17 mouse cellular contexts compared by ENCODE assay signal in genomic region chr12:114609171-114609570, GRCm38 (mm10).
"Had no signal": no experiment of that assay in that cellular context is flagged by ENCODE, and none has a peak within 500 bp of the region (broad histone marks: within the 10 kb centered on the region; RNA-seq: fewer than 3 reads in every experiment).

No protein-coding gene starts in this region.

- H3K27me3 ChIP-seq: limb, embryonic 13.5 days; liver, embryonic 15.5 days; midbrain, embryonic 12.5 days; neural tube, embryonic 15.5 days had no signal

- ATAC-seq: intestine, embryonic 16.5 days; midbrain, embryonic 16.5 days had no signal

- H3K36me3 ChIP-seq: limb, embryonic 13.5 days; liver, embryonic 15.5 days; midbrain, embryonic 12.5 days; neural tube, embryonic 15.5 days had no signal

- H3K4me1 ChIP-seq: limb, embryonic 13.5 days; liver, embryonic 15.5 days; midbrain, embryonic 12.5 days; neural tube, embryonic 15.5 days had no signal

- DNase-seq: kidney, adult 8-10 months; kidney, postnatal 4 days; left cerebral cortex, postnatal 4 days; lung, embryonic 14.5 days; lung, postnatal 10 days; right cerebral cortex, postnatal 4 days; spleen, adult 18-20 months had no signal

- H3K4me2 ChIP-seq: limb, embryonic 13.5 days; liver, embryonic 15.5 days; lung, embryonic 14.5 days; midbrain, embryonic 12.5 days; neural tube, embryonic 15.5 days had no signal

- H3K4me3 ChIP-seq: layer of hippocampus, adult 2 months; limb, embryonic 13.5 days; liver, embryonic 15.5 days; midbrain, embryonic 12.5 days; neural tube, embryonic 15.5 days had no signal

- H3K9ac ChIP-seq: limb, embryonic 13.5 days; liver, embryonic 15.5 days; lung, embryonic 14.5 days; midbrain, embryonic 12.5 days; neural tube, embryonic 15.5 days had no signal

- H3K27ac ChIP-seq: kidney, postnatal 0 days; layer of hippocampus, adult 2 months; limb, embryonic 13.5 days; liver, embryonic 15.5 days; macrophage; midbrain, embryonic 12.5 days; neural tube, embryonic 15.5 days; stomach, postnatal 0 days had no signal

- H3K9me3 ChIP-seq: liver, embryonic 15.5 days had no signal
